Mouse (Mus musculus): ENCODE results near the gene Nif3l1. TPM values are rescaled to one million over a fixed set of nuclear protein-coding genes. Genes with fewer than 3 reads are reported as not detected.

Gene Nif3l1
- total and polyA plus RNA-seq, 2 experiments from 2014 or later, result 16.2 to 43.8 TPM

GRCm38 (mm10) chr1:58475662-58476061, 30.7 kb downstream of the Nif3l1 start:
- Histone ChIP-seq H3K27me3 (ENCODE audit: control insufficient read depth, insufficient read depth, low read length) (no peaks in the 10 kb centered on the region), H3K9me3 (replicated peaks; ENCODE audit: control insufficient read depth, low read length) (no peaks in the 10 kb centered on the region), H3K36me3 (replicated peaks; ENCODE audit: control insufficient read depth, insufficient read depth, low read length) (peaks cover 62% of the 10 kb centered on the region), H3K4me1 (ENCODE audit: control insufficient read depth, insufficient read depth) (no peaks in the 10 kb centered on the region), H3K9ac (replicated peaks; ENCODE audit: low read depth, low read length) (no peak overlapping the region), H3K27ac (ENCODE audit: low read depth) (no peak overlapping the region), H3K4me2 (ENCODE audit: low read depth, low read length) (no peak overlapping the region), H3K4me3 (ENCODE audit: low read depth, low read length) (no peak overlapping the region)
- DNase-seq (ENCODE audit: low spot score), result no peak
- TF ChIP-seq CTCF (IDR thresholded peaks at IDR 0.05; ENCODE audit: low read depth) (no peak), EP300 (IDR thresholded peaks at IDR 0.05; ENCODE audit: low read depth) (no peak)
- 92% methylated on average over 8 of the region's 8 CpGs for WGBS
- ATAC-seq (ENCODE audit: insufficient read depth, low read depth), result no peak

GRCm38 (mm10) chr1:58482647-58483046, 37.7 kb downstream of the Nif3l1 start:
- H3K4me3 ChIP-seq (ENCODE audit: low read depth, low read length), result no peak overlapping the region
- no peak for TF ChIP-seq CTCF (IDR thresholded peaks at IDR 0.05; ENCODE audit: low read depth)
- ATAC-seq (ENCODE audit: insufficient read depth, low read depth) (no peak), DNase-seq (ENCODE audit: low spot score) (no peak)
- no peak overlapping the region for H3K4me2 ChIP-seq (ENCODE audit: low read depth, low read length)
- H3K27ac ChIP-seq (ENCODE audit: low read depth), result no peak overlapping the region
- no peaks in the 10 kb centered on the region for H3K27me3 ChIP-seq (ENCODE audit: control insufficient read depth, insufficient read depth, low read length)
- WGBS, result 88% methylated on average over 4 of the region's 4 CpGs
- peaks cover 50% of the 10 kb centered on the region for H3K36me3 ChIP-seq (replicated peaks; ENCODE audit: control insufficient read depth, insufficient read depth, low read length)
- no peaks in the 10 kb centered on the region for H3K4me1 ChIP-seq (ENCODE audit: control insufficient read depth, insufficient read depth)
- H3K9ac ChIP-seq (replicated peaks; ENCODE audit: low read depth, low read length), result no peak overlapping the region
- no peaks in the 10 kb centered on the region for H3K9me3 ChIP-seq (replicated peaks; ENCODE audit: control insufficient read depth, low read length)

DNA sequence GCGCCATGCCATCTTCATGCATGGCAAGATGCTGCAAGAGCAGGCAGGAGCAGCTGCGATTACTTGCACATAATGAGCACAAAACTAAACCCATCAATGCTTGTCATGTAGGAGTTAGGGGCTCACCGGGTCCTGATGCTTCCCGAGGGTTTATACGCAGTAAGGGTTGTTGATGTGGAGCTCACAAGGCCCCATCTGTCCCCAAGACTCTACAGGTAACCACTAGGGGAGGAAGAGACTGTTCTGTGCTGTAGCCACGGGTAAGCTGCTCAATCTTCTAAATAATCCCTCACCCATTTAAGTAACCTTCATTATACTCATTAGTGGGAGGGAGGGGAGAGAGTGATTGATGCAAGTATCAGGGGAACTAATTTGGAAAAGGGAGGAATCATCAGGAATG, 50.7 kb downstream of the Nif3l1 start:
- no peak for DNase-seq (ENCODE audit: low spot score)
- H3K9me3 ChIP-seq (replicated peaks; ENCODE audit: control insufficient read depth, low read length), result no peaks in the 10 kb centered on the region
- H3K27me3 ChIP-seq (ENCODE audit: control insufficient read depth, insufficient read depth, low read length), result no peaks in the 10 kb centered on the region
- TF ChIP-seq CTCF (IDR thresholded peaks at IDR 0.05; ENCODE audit: low read depth), result no peak
- TF ChIP-seq EP300 (IDR thresholded peaks at IDR 0.05; ENCODE audit: low read depth), result no peak
- peaks cover 75% of the 10 kb centered on the region for H3K36me3 ChIP-seq (replicated peaks; ENCODE audit: control insufficient read depth, insufficient read depth, low read length)
- no peak overlapping the region for H3K27ac ChIP-seq (ENCODE audit: low read depth)
- no peaks in the 10 kb centered on the region for H3K4me1 ChIP-seq (ENCODE audit: control insufficient read depth, insufficient read depth)
- no peak overlapping the region for H3K4me2 ChIP-seq (ENCODE audit: low read depth, low read length)
- H3K9ac ChIP-seq (replicated peaks; ENCODE audit: low read depth, low read length), result no peak overlapping the region
- ATAC-seq (ENCODE audit: insufficient read depth, low read depth), result no peak
- H3K4me3 ChIP-seq (ENCODE audit: low read depth, low read length), result no peak overlapping the region
- WGBS, result 93% methylated on average over 6 of the region's 6 CpGs

GRCm38 (mm10) chr1:58497678-58498077, 52.7 kb downstream of the Nif3l1 start:
- Histone ChIP-seq H3K9ac (replicated peaks; ENCODE audit: low read depth, low read length) (no peak overlapping the region), H3K27me3 (ENCODE audit: control insufficient read depth, insufficient read depth, low read length) (no peaks in the 10 kb centered on the region), H3K36me3 (replicated peaks; ENCODE audit: control insufficient read depth, insufficient read depth, low read length) (peaks cover 57% of the 10 kb centered on the region), H3K4me3 (ENCODE audit: low read depth, low read length) (no peak overlapping the region), H3K4me1 (ENCODE audit: control insufficient read depth, insufficient read depth) (no peaks in the 10 kb centered on the region), H3K27ac (ENCODE audit: low read depth) (no peak overlapping the region), H3K4me2 (ENCODE audit: low read depth, low read length) (no peak overlapping the region), H3K9me3 (replicated peaks; ENCODE audit: control insufficient read depth, low read length) (no peaks in the 10 kb centered on the region)
- no peak for DNase-seq (ENCODE audit: low spot score)
- no peak for ATAC-seq (ENCODE audit: insufficient read depth, low read depth)
- TF ChIP-seq CTCF (IDR thresholded peaks at IDR 0.05; ENCODE audit: low read depth), result no peak
- TF ChIP-seq EP300 (IDR thresholded peaks at IDR 0.05; ENCODE audit: low read depth), result no peak
- 87% methylated on average over 4 of the region's 4 CpGs for WGBS

- DNase-seq (ENCODE audit: low spot score) (no peak), ATAC-seq (ENCODE audit: insufficient read depth, low read depth) (no peak)
- WGBS, result 91% methylated on average over 1 of the region's 1 CpGs
- Histone ChIP-seq H3K4me2 (ENCODE audit: low read depth, low read length) (no peak overlapping the region), H3K9ac (replicated peaks; ENCODE audit: low read depth, low read length) (no peak overlapping the region), H3K36me3 (replicated peaks; ENCODE audit: control insufficient read depth, insufficient read depth, low read length) (peaks cover 50% of the 10 kb centered on the region), H3K27ac (ENCODE audit: low read depth) (no peak overlapping the region), H3K4me3 (ENCODE audit: low read depth, low read length) (no peak overlapping the region), H3K27me3 (ENCODE audit: control insufficient read depth, insufficient read depth, low read length) (no peaks in the 10 kb centered on the region), H3K4me1 (ENCODE audit: control insufficient read depth, insufficient read depth) (peaks cover 5% of the 10 kb centered on the region), H3K9me3 (replicated peaks; ENCODE audit: control insufficient read depth, low read length) (no peaks in the 10 kb centered on the region)
- TF ChIP-seq CTCF (IDR thresholded peaks at IDR 0.05; ENCODE audit: low read depth), result no peak; the same call in 1 of the 2 replicates
- TF ChIP-seq EP300 (IDR thresholded peaks at IDR 0.05; ENCODE audit: low read depth), result no peak
These were observed 53.8 kb downstream of the Nif3l1 start for GRCm38 (mm10) chr1:58498758-58499157.

DNA sequence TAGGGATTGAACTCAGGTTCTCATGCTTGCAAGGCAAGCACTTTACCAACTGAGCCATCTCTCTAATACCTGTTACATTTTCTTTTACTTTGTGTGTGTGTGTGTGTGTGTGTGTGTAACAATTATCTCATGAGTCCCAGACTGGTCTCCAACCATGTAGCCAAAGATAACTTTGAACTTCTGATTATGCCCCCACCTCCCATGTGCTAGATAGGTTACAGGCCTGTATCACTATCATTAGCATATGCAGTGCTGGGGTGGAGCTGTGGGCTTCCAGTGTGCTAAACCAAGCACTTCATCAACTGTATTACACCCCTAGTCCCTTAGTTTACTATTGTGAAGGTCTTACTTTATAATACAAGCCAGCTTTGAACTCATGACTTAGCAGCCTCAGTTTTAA, 58.2 kb downstream of the Nif3l1 start:
- peaks cover 31% of the 10 kb centered on the region for H3K36me3 ChIP-seq (replicated peaks; ENCODE audit: control insufficient read depth, insufficient read depth, low read length)
- H3K4me3 ChIP-seq (ENCODE audit: low read depth, low read length), result no peak overlapping the region
- H3K4me1 ChIP-seq (ENCODE audit: control insufficient read depth, insufficient read depth), result peaks cover 11% of the 10 kb centered on the region
- no peak overlapping the region for H3K27ac ChIP-seq (ENCODE audit: low read depth)
- ATAC-seq (ENCODE audit: insufficient read depth, low read depth) (no peak), DNase-seq (ENCODE audit: low spot score) (no peak)
- no peak for TF ChIP-seq CTCF (IDR thresholded peaks at IDR 0.05; ENCODE audit: low read depth)
- no peak for TF ChIP-seq EP300 (IDR thresholded peaks at IDR 0.05; ENCODE audit: low read depth)
- no peaks in the 10 kb centered on the region for H3K27me3 ChIP-seq (ENCODE audit: control insufficient read depth, insufficient read depth, low read length)
- peaks cover 18% of the 10 kb centered on the region for H3K9me3 ChIP-seq (replicated peaks; ENCODE audit: control insufficient read depth, low read length)
- no peak overlapping the region for H3K9ac ChIP-seq (replicated peaks; ENCODE audit: low read depth, low read length)
- no peak overlapping the region for H3K4me2 ChIP-seq (ENCODE audit: low read depth, low read length)

All from heart, postnatal 0 days (tissue).